Mouse (Mus musculus) cerebellum, postnatal 10 days (tissue): ENCODE measurements around the gene Osbpl9.
A peak's percentile ranks its signal among the peaks of the same experiment; 100 is the strongest.

ENCODE experiments used
- DNase-seq, 2 experiments: peaks; one replicate each; pipeline ENCODE4 v3.0.0; 2021; ENCODE audit warnings: mixed read lengths in 2 of 2

The Osbpl9 gene

DNA sequence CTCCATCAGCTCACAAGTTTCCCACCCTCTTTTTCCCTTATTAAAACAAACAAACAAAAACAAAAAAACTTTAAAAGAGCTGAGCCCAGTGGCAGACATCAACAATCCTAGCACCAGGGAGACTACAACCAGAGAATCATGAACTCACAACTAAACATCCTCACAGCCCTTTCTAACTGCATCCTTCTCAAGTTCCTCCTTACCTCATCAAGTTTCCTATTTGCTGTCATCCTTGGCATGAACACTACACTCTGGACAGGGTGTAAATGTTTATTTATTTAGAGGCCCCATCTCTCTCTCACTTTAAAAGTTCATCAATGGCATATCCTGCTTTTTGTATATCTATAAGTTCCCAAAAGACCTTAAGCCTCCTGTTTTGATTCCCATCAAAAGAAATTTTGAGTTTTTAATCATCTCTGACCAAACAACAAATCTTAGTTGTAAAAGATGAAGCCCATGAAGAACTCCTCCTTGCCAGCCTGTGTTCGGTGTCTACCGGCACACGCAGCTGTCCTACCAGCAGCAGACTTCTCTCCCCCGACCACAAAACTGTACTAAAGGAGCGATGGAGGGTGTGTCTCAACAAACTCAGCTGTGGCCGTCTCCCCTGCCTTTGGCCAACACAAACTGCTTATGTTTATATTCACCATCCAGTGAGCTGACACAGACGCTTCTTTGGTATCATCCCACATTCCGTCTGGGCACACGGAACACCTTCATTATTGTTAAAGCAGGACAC, 98.8 kb downstream of the Osbpl9 start:
- no peak for DNase-seq

- no peak for DNase-seq
Measured at GRCm38 (mm10) chr4:109102574-109102973, 99.5 kb downstream of the Osbpl9 start.

DNA sequence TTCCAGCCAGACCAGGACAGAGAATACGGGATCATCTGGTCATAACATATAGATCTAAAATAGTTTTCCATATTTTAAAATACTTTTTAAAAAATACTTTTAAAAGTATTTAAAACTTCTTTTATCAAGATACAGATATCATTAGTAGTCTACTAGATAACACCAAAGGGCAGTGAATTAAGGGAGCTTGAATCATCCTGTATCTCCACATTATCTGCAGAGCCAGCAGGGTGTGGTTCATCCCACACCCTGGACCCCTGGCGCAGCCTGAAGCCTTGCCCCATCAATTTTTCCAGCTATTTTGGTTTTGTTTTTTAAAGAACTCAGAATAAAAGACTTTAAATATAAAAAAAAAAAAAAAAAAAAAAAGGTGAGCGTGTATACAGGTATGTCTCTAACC, 103.2 kb downstream of the Osbpl9 start:
- DNase-seq = no peak

DNA sequence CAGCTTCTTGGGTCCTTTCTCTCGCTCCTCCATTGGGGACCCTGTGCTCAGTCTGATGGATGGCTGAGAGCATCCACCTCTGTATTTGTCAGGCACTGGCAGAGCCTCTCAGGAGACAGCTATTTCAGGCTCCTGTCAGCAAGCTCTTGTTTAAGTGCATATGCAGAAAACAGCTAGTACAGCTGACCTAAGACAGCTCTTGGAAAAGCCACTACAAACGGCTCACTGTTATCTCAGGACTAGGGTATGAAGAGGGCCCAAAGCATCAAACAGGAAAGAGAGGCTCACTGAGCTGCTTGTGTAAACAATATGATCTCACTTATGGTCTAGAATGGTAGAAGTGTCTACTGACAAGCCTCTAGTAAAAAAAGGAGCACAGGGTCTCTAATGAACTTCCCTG, 107.8 kb downstream of the Osbpl9 start:
- no peak for DNase-seq

DNA sequence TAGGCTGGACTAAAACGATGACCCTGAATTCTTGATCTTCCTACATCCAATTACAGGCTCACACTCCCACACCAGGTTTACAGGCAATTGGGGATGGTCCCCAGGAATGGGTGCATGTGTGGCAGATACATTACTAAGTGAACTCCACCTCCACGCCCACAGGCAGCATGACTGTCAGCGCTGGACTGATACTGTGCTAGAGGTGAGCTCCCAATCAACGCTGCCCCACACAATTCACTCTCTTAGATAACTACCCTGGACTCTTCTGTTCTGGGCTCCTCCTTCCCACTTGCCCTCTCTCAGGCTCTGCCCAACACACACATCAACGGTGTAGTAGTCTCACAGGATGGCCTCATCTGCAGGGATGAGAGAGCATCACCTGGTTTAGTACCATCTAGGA, 109.7 kb downstream of the Osbpl9 start:
- no peak for DNase-seq

GRCm38 (mm10) chr4:109091241-109091777, 110.8 kb downstream of the Osbpl9 start:
- no peak for DNase-seq

- no peak for DNase-seq
Measured at GRCm38 (mm10) chr4:109089999-109090398, 112.1 kb downstream of the Osbpl9 start.

DNA sequence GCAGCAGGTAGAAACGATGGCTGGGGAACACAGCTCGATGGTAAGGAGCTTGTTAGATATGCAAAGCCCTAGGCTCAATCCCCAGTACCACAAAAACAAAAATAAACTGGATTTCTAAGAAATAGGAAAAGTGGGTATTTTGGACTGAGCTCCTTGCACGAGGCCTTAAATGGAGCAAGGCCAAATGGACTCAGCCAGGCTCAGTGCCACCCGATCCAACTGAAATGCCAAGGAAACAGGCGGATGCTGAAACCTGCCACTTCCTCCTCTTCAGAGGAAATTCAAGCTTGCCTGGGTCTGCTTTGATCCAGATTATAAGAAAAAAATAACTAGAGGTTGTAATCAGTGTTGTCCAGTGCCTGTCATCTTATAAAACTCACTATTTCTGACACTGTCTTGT, 112.9 kb downstream of the Osbpl9 start:
- peak; percentile 31 to 32 for DNase-seq

DNA sequence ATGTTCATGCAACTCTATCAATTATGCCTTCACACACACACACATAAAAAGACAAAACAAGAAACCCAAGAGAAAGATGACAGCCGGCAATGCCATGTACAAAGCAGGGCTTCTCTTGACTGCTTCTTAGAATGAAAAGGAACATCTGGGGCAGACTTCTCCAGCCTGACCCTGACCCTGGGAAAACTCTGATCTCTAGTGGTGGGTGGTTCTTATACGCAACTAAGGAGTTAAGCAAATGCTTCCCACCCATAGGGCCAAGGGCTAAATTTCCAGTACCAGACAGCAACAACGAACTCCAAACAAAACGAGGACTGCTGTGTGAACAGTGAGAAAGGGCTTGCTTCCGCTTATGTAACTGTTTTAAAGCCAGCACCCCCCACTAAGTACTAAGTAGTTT, 122.0 kb downstream of the Osbpl9 start:
- no peak for DNase-seq

GRCm38 (mm10) chr4:109079676-109080075, 122.4 kb downstream of the Osbpl9 start:
- DNase-seq = no peak

DNA sequence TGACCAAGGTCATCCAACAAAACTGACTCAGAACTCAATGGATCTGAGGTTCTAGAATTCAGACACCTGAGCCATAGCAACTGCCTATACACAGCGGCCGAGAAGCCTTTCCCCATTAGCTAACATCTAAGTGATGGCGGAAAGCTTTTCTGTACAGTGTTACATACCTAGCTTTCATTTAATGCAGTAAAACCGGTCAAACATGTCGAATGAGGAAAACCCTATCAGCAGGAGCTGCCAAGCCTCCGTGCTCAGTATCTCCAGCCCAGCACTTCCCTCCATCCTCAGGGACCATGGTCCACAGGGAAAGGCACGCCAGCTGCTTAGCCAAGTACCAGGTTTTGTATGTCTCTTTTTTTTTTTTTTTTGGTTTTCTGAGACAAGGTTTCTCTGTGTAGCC, 123.1 kb downstream of the Osbpl9 start:
- no peak for DNase-seq

DNA sequence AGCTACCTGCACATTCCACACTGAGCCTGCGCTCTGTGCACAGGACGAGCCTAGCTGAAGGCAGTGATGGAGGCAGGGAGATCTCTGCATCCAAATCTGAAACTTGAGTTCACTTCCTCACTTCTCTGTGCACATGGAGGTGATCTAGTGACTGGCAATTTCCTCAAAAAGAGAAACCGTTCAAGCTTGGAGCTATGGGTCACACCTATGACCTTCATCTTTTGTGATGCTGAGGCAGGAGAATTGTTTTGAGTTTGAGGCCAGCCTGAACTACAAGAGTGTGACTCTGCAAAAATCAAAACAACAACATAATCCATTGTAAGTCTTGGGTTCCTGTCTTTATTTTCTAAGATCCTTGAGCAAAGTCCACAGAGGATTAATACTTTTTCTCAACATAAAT, 128.8 kb downstream of the Osbpl9 start:
- DNase-seq = no peak

DNA sequence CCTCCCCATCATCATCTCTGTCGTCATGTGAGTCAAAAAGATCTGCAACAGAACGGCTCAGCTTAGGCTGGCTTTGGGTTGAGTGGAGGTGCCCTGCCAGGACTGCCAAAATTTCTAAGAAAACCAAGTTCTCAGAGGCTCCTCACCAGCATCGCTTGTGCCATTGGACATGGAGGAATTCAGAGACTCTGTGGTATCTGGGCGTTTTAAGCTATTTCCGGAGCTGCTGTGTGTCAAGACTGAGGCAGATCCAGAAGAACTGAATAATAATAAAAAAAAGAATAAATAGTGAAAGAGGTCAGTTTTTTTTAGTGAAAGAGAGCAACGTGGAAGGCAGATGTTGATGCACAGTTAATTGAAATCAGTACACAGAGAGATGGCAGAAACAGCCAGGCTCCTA, 129.2 kb downstream of the Osbpl9 start:
- DNase-seq = no peak

DNA sequence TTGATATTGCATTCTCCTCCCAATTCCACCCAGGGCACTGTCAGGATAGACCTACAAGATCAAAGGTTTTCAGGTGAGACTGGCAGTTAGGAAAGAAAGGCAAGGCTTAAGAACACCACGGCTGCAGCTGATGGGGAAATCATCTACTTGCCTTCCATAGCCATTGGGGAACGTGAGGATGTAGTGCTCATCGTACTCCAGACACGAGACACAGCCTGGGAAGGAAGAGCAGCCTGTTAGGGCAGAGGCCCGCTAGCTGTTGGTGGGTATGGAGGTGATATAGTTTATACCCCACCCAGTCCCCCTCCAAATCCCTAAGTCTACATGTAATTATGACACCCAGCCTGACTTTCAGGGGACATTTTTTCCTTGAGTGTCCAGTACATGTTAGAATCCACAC, 136.4 kb downstream of the Osbpl9 start:
- DNase-seq = no peak

GRCm38 (mm10) chr4:109064941-109065340, 137.1 kb downstream of the Osbpl9 start:
- no peak for DNase-seq

DNA sequence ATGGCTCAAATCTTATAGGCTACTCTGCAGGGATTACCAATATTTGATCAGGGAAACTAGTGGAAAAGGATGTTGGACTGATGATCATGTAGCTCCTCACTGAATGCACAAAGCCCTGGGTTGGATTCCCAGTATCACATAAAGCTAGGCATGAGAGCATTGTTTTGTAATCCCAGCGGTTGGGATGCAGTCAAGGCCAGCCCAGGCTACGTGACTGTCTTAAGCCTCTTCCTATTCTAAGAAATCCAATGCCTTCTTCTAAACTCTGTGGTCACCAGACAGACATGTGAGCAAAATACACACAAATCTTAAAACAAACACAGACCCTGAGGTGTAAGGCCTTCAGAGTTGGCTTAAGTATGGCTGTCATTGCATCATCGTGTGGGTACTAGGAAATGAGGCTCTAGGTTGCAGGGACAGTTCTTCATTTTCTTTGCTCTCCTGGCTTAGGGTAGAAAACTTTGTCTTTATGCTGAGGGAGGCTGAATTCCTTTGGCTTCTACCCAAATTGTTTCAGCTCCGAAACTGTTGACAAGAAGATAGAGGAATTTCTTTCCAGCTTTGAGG, 142.7 kb downstream of the Osbpl9 start:
- no peak for DNase-seq

DNA sequence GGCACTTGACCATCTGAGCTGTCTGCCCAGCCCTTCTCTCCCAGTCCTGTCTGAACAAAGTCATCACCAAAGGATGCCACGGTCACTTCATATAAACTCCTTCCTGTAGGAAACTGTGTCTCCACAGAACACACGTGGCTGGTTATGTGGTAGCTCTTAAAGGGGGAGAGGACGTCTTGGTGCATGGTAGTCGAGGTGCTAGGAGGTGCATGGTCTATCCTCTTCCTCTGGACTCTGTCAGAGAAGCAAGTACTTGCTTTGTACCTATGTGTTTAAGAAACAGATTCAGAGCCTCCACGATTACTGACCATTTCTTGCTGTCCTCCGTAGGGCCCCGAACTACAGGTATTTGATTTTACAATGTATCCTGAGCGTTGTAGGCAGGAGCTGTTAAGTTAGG, 144.4 kb downstream of the Osbpl9 start:
- DNase-seq = no peak

DNA sequence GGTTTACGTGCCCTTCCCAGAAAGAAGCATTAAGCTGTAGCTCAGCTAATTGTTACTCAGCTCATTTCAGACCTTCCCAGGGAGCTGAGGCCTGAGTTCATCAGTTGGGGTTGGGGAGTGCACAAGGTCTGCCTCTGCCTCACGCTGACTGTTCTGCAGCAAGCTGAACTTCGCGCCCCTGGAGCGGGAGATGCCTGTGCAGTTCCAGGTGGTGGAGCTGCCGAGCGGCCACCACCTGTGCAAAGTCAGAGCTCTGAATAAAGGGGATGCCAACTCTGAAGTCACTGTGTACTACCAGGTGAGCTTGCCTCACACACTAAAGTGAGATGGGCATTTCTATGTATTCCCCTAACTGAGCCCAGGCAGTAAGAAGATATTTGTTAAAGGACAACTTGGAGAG, 145.7 kb downstream of the Osbpl9 start:
- no peak for DNase-seq

DNA sequence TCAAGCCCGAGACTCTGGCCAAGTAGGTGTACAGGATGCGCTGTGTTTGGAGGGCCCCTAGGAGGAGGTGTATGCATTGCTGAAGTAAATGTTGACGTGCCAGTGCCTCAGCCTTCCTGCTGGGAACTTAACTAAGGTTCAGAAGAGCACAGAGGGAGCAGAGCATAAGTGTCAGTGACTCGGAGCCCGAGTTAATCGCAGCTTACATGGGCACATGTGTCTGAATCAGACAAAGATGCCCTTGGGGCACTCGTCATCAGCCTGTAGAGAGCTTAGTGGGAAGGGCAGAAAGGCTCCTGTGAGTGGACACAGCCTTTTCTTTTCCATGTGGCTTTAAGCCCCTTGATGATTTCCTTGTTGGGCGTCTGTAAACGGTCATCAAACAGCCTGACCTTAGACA, 148.1 kb downstream of the Osbpl9 start:
- DNase-seq = no peak

- DNase-seq = no peak
Measured at GRCm38 (mm10) chr4:109052282-109052681, 149.8 kb downstream of the Osbpl9 start.

DNA sequence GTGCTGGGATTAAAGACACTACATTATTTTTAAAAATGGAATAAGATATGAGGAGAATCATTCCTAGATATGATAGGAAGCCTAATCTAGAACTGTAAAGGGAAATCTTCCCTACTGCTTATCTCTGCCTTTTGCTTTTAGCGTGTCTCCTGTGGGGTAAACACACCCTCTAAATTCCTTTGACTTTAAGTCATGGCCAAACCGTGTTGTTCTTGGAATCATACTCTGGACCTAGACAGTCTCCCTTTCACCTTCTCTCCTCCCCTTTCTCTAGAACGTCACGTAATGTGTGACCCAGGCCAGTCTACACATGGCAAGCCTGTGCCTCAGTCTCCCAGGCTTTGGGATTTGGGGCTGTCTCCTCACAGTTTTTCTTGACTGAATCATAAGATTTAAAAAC, 153.8 kb downstream of the Osbpl9 start:
- DNase-seq = no peak

GRCm38 (mm10) chr4:109043756-109044155, 158.3 kb downstream of the Osbpl9 start:
- no peak for DNase-seq

- no peak for DNase-seq
Measured at GRCm38 (mm10) chr4:109043294-109043693, 158.8 kb downstream of the Osbpl9 start.

DNA sequence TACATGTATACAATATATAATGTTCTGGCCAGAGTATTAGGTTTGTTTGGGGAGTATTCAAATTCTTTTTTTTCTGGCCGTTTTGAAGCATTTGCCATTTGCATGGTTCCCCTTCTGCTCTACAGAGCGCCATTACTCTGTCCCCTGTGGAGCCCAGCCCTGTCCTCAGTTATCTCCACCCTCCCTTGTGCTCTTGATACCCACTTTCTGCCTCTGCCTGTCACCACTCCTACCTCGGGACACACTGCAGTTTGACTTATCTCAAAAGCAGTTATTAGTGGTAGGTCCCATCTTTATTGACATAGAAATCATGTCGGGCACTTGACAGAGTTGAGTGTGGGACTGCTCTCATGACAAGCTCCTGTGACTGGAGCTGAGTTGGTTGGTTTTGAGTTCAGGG, 159.3 kb downstream of the Osbpl9 start:
- no peak for DNase-seq

DNA sequence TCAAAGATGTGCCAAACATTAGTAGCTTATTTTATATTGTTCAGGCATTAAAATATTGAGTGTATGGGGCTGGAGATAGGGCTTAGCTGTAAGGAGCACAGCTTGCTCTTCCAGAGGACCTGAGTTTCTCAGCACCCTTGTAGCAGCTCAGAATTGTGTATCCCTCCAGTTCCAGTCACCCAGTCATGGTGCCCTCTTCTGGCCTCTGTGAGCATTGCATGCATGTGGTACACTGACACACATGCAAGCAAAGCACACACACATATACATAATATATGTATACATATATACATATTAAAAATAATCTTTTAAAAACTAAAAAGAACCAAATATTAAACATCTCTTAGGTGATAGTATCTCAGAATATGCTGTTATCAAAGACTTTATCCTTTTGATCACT, 165.7 kb downstream of the Osbpl9 start:
- peak; percentile 78 to 80 for DNase-seq
